In the genomic region with DNA sequence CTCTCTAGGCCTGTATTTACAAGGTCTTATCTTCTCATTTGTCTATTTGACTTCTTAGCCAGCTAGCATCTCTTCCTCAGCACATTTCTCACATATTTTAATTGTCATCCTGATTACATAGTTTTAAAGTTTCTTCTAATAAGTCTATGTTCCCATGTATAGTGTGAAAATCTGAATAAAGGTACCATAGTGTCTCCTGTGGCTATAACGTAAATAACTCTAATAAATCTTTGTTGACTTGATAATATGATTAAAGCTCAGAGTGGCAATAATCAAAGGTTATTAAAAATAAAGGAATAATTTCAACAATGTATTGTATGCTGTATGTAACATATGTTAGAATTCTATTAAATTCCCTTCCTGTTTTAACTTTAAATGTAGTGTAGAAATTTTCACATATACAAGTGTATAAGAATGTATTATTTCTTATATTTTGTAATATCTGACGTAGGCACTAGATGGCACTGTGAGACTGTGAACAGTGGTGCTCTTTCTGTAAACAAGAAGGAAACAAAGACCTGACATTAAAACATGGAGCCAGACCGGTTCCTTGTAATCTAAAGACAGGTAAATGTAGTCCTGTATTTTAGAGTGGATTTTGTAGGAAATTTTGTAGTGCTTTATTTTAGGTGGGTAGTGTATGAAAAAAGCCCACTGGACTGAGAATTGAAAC, we compare ENCODE assay signal across 8 mouse cellular contexts.
DNase-seq lines count a peak whose midpoint lies in the region; ATAC-seq lines count a peak whose summit lies in the region.

No protein-coding gene starts in this region.

- H3K27ac ChIP-seq in hindbrain, embryonic 13.5 days: peak overlapping the region; percentile 76

- no peaks in the 10 kb centered on the region for H3K4me1 ChIP-seq in hindbrain, embryonic 13.5 days (replicated peaks)

- no peaks in the 10 kb centered on the region for H3K27me3 ChIP-seq in hindbrain, embryonic 13.5 days

- WGBS in hindbrain, embryonic 13.5 days: 34% methylated on average over 3 of the region's 3 CpGs

- peak; percentile 41 to 76 for DNase-seq in cerebellum, postnatal 10 days
- DNase-seq in cerebellum, adult 9-11 months: no peak
- DNase-seq in 3134 (ENCODE audit: extremely low read depth, insufficient read length, low spot score): peak; percentile 9
- peak; percentile 42 for DNase-seq in lung, postnatal 36 days
- no peak for DNase-seq in urinary bladder, adult 2 months (ENCODE audit: low spot score)
- DNase-seq in right cerebral cortex, postnatal 4 days: no peak

- H3K36me3 ChIP-seq in hindbrain, embryonic 13.5 days: no peaks in the 10 kb centered on the region

- peak; percentile 83 for ATAC-seq in common myeloid progenitor, adult 5-6 weeks (replicated peaks; ENCODE audit: low read depth, poor library complexity, severe bottlenecking)
- ATAC-seq in hindbrain, embryonic 13.5 days (ENCODE audit: low FRiP score): peak; percentile 83

- peak overlapping the region; percentile 43 for H3K4me2 ChIP-seq in hindbrain, embryonic 13.5 days

- H3K9me3 ChIP-seq in hindbrain, embryonic 13.5 days: no peaks in the 10 kb centered on the region

- peak overlapping the region; percentile 12; the same call in 1 of the 2 replicates for H3K4me3 ChIP-seq in hindbrain, embryonic 13.5 days

- H3K9ac ChIP-seq in hindbrain, embryonic 13.5 days: peak overlapping the region; percentile 53; the same call in 1 of the 2 replicates

Comparison
In these comparisons a context has a peak if more than half of its experiments do, and no peak if none do; other contexts are left out.
1. DNase-seq: peak in cerebellum, postnatal 10 days (2 of 2), 3134 (single experiment) and lung, postnatal 36 days (single experiment); none in cerebellum, adult 9-11 months (single experiment), urinary bladder, adult 2 months (single experiment) and right cerebral cortex, postnatal 4 days (single experiment).